Mouse (Mus musculus) ZHBTc4 (cell line): ENCODE results near the gene Kcnq1.

Source experiments
- DNase-seq: peaks from one replicate; pipeline ENCODE4 v3.0.0-alpha.2; 2011; ENCODE audit warnings: low read depth, low spot score

The Kcnq1 gene

DNA sequence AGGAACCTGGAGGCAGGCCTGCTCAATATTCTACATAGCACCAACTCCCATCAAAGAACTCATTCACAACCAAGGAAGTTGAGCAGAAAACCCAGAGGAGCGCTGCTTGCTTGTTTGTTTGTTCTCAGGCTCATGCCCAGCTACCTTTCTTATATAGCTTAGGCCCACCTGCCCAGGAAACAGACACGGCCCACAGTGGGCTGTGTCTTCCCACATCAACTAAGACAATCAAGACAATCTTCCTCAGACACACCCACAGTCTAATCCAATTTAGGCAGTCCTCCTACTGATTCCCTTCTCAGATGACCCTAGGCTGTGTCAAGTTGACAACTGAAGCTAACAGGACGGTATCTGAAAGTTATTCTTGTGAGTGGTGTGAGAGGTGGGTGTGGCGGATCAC, at the start of gene Kcnq1:
Gene Kcnq1 (plus strand): TSS at position 301 of the 400 bp plus-strand sequence.
- DNase-seq, result no peak

DNA sequence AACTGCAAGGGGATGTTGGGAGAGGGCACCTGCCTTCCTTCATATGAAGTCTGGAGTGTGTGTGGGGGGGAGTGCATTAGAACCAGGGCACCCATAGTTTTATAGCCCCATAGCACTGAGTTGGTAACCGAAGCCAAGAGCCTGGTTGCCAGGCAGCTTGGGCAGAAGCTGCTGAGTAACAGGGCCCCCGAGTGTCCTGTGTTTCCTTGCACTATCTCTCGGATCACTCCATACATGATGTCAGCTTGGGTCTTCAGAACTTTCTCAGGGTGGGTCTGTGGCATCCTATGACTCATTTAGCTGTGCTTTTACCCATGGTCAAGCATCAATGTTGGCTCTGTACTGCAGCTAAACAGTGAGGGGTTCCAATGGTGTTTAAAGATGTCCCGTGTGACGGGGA, 49.1 kb upstream of the Kcnq1 start:
- no peak for DNase-seq

DNA sequence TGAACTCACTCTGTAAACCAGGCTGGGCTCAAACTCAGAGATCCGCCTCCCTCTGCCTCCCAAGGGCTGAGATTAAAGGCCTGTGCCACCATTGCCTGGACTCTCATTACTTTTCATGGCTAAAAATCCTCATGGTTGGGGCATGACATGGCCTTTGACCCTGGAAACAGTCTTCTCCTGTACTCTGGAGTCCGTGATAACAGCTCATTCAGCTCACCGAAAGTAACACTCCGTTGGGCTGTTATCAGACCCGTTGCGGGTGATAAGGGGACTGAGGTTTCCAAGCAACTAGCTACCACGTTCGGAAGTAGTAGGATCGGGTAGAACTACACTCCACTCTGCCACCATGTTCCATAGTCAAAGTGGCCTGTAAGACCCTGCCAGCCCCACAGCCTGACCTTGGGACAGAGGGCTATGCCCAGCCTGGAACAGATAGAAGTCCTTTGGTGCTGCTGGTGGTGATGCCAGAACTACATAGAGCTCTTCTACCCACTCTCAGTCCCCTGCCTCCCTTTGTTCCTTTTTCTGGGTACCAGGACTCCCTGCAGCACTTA, 48.4 kb upstream of the Kcnq1 start:
- DNase-seq, result no peak

DNA sequence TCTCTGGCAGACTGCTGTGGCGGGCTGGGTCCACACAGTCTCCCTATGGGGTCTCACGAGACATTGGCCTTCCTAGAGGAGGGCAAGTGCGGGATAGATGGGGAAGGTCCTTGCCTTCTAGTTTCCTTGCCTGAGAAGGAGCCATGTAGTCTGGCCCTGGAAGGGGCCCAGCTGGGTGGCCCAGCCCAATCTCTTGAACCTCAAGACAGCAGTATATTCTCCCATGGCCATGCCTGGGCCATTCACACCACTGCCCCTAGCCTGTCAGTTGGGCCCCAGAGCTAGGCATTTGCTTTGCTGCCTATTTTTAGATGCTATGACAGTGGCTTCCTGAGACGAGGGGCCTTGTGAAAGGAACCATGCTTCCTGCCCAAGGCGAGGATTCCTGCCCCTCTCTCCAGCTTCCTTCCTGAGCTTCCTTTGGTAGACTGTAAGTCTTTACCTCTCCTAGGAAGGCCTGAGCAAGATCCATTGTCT, 47.9 kb upstream of the Kcnq1 start:
- no peak for DNase-seq

DNA sequence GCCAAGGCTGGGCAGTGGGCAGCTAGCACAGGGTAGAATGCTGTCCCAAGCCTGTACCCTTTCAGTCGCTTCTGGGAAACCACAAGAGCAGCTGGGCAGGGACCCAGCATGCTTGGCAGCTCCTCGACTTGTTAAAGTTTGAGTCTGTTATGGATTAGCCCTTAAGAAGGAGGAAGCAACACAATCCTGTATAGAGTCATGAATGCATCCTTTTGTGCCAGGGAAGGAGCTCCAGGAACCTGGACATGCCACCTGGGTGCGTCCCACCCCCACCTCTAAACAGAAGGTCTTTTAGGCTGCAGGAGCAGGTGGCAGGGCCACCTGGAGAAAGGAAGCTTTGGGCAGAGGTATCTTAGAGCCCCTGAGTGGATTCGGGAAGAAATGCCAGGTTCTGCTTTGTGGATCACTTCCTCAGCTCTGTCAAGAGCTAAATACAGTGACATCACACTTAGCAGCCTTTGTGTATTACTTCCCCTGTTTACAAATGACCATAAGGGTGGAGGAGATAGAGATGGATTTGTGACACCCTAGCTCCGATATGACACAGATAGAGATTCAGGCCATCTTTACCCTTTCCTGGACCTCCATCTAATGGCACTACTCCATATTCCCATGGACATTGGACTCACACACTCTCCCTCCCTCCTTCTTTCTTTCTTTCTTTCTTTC, 46.8 kb upstream of the Kcnq1 start:
- DNase-seq, result no peak

GRCm38 (mm10) chr7:143062704-143063103, 43.5 kb upstream of the Kcnq1 start:
- peak; percentile 77 for DNase-seq

DNA sequence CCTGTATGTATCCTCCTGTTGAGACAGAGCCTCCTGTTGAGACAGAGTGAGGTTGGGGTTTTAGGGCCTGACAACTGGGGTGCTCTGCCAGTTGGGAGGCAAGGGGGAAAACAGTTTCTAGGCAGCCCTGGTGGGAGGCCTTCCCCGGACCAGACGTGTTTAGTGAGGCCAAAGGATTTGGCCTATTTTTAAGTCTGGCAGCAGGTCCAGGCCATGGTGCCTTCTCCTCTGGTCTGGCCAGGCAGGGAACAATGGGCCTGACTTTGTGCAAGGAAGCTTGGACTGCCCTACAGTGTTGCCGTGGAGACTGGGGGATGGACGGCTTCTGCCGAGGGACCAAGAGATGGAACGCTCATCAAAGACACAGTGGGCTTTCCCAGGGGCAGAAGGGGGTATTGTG, 41.9 kb upstream of the Kcnq1 start:
- no peak for DNase-seq

DNA sequence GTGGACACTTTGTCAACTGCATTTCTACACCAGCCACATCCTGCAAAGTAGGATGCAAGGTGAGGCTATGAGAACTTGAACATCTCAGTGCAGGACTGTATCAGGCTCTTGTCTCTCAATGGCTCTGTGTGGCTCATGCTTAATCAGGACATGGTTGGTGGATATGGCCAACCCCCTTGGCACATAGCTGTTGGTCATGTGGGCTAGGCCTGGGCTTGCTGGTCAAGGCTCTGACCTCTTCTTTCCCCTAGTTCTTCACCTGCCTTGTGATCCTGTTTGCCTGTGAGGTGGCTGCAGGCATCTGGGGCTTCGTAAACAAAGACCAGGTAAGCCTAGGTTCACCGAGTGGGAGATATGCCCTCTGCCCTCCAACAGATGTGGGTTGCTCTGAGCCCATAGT, 40.5 kb upstream of the Kcnq1 start:
- no peak for DNase-seq

- DNase-seq, result no peak
These were observed 38.7 kb upstream of the Kcnq1 start for GRCm38 (mm10) chr7:143067469-143067868.

- no peak for DNase-seq
These were observed 38.3 kb upstream of the Kcnq1 start for GRCm38 (mm10) chr7:143067897-143068296.

GRCm38 (mm10) chr7:143068316-143068881, 37.8 kb upstream of the Kcnq1 start:
- DNase-seq, result peak; percentile 80

- peak; percentile 100 for DNase-seq
These were observed 37.1 kb upstream of the Kcnq1 start, which contains the start of gene Tssc4 for GRCm38 (mm10) chr7:143068882-143069591. TSS of gene Tssc4 (plus strand) at chr7:143069249.

DNA sequence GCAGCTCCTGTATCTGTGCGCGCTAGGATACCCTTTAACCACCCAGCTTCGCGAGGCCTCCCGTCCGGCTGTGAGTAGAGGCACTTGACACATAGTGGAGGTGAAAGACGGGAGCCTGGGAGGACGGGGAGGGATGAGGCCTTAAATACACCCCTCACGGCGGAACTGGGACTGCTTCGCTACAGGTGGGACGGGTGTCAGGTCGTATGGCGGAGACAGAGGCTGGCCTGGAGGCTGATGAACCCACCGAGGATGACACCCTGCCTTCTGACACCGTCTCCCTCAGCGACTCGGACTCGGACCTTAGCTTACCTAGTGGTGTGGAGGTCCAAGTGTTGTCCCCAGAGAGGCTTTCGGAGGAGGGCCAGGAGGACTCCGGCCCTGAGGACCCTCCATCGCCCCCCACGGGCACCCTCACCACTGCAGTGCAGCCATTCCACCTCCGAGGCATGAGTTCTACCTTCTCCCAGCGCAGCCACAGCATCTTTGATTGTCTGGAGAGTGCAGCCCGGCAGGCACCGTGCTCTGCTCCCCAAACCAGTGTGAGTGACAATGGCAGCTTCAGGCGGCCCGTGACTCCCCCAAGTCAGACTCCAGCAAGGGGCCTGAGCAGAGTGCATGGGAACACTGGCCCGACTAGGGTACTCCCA, 36.3 kb upstream of the Kcnq1 start:
- DNase-seq, result no peak

- DNase-seq, result no peak
These were observed 35.6 kb upstream of the Kcnq1 start for GRCm38 (mm10) chr7:143070506-143071070.

DNA sequence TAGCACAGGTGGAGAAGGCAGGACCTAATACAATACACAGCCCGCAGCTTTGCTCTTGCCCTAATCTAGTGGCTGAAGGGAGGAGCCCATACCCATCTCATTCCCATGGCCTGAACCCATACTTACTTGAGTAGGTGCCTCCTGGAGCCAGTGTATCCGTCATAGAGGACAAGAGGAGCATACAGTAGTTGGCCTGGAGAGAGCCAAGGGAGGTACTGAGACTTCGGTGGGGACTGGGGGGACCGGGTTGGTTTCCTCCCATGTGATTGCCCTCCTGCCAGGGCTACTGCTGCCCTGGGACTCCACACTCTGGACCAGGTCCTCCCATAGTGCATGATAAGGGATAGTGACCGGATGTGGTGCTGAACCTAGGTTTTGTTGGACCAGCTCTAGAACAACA, 33.6 kb upstream of the Kcnq1 start:
- DNase-seq, result no peak

DNA sequence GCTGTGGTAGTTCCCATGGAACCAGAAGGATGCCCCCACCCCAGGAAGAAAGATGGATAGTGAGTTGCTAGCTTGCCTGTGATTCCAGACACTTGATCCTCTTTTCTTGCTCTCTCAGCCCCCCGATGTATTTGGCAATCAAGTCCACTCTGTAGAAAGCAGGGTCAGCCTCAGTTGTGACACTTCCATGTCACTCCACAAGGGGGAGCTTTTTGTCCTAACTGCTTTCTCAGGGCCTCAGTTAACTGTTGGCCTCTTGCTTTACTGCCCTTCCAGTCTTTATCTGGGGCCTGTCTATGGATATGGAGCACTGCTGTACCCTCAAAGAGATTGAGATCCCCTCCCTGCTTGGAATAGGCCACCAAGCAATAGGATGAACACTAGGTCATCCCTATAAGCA, 33.1 kb upstream of the Kcnq1 start:
- peak; percentile 73 for DNase-seq

DNA sequence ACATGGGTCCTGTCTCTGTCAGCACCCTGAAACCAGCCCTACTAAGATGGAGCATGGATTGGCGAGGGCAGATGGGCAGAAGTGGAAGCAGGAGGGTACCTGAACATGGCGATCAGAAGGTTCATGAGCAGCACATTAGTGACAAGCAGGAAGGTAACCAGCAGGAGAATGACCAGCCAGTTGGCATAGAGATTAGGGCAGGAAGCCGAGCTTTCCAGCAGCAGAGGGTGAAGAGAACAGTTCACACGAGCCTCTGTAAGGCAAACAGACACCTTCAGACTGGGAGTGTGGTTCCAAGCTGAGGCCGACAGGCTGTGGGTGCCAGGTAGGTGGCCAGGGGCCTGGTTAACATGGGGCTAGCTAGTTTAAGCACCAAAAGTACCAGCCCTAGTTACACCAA, 30.8 kb upstream of the Kcnq1 start:
- no peak for DNase-seq

DNA sequence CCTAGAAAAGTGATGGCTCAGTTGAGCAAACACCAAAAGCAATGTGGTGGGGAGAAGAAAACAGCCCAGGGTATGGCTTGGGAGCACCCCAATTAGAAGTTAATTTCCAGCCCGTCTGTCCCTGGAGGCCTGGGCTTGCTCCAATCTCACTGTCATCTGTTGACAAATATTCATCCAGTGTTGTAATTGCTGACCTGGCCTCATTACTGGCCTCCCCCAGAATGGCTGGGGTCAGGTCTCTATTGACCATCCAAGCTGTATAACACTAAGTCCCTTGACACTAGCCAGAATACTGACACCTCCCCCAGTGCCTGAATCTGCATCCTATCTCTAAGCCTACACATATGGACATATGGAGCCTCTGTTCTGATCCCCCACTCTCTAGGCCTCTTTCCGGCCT, 28.8 kb upstream of the Kcnq1 start:
- DNase-seq, result no peak

DNA sequence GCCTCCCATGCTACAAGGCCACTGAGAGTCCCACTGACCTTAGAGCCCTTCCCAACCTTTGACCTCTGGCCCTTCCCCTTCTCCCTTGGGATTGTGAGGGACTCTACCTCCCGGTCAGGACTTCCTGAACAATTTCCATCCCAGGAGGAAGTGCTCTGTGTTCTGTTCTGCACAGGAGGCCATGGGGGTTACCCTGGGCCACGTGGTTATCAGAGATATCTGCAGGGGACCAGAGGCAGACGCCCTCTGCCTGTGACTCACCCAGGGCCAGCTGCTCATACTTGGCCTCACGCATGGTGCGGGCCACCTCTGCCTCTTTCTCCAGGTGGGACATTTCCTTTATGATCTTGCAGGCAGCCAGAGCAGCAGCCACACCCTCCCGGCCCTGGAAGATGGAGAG, 24.1 kb upstream of the Kcnq1 start:
- DNase-seq, result no peak

DNA sequence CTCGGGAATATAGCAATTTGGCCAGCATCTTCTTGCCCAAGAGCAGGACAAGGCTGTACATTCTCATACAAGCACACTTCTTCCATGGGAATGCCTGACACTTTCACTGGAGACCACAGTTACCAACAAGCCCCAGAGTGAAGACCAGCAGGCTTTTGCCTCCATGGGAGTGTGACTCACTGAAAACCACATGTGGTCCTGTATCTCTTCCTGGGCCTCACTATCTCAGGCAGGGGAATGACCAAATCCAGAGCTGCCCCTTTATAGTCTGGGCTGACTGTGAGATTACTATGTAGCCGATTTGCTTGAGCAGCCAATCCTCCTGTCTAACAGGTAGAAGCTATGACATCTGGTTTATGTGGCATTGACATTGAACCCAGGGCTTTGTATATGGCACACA, 22.5 kb upstream of the Kcnq1 start:
- no peak for DNase-seq

DNA sequence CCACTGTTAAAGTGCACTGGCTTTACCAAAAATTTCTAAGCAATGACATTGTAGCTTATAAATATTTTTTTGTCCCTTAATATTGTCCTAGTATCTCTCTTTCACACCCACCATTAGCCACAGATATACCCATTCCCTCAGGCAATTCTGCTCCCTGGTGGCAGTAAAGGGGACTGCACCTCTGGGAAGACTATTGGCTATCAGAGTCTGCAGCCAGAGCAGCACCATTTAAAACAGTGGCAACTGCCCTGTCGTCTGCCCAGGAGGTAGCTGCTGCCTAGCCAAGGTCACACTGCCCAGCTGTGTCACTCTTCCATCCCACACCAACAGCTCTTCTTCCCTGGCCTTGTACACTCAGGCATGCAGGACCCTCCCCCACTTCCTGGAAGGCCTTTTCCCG, 19.8 kb upstream of the Kcnq1 start:
- DNase-seq, result peak; percentile 72
